Mouse (Mus musculus) heart, adult 11 months (tissue): ENCODE measurements around the gene Olfr282.
A peak's percentile ranks its signal among the peaks of the same experiment; 100 is the strongest.
"Not testable (repeated sequence)": the region's sequence is repeated elsewhere in the genome, so short reads cannot be mapped to it uniquely, and the experiment has no call there.

ENCODE experiments used
- DNase-seq: peaks from one replicate; pipeline ENCODE4 v3.0.0; 2022

Gene Olfr282

GRCm38 (mm10) chr15:98430925-98431324 is at the start of gene Olfr282:
Gene Olfr282 (plus strand): TSS chr15:98431225.
- DNase-seq, result peak; percentile 46

- DNase-seq, result peak; percentile 81
Observed at GRCm38 (mm10) chr15:98387621-98388020, 43.4 kb upstream of the Olfr282 start.

- DNase-seq, result peak; percentile 94
Observed at GRCm38 (mm10) chr15:98389796-98390195, 41.2 kb upstream of the Olfr282 start.

- DNase-seq, result peak; percentile 87
Observed at GRCm38 (mm10) chr15:98391081-98391902, 39.7 kb upstream of the Olfr282 start.

GRCm38 (mm10) chr15:98391903-98392187 is 39.2 kb upstream of the Olfr282 start:
- DNase-seq, result no peak

- DNase-seq, result no peak
Observed at GRCm38 (mm10) chr15:98397136-98397535, 33.9 kb upstream of the Olfr282 start.

GRCm38 (mm10) chr15:98402356-98402755 is 28.7 kb upstream of the Olfr282 start:
- DNase-seq, result peak; percentile 69

GRCm38 (mm10) chr15:98408406-98409060 is 22.5 kb upstream of the Olfr282 start:
- peak; percentile 57 for DNase-seq

- no peak for DNase-seq
Observed at GRCm38 (mm10) chr15:98409635-98410034, 21.4 kb upstream of the Olfr282 start.

- DNase-seq, result no peak
Observed at GRCm38 (mm10) chr15:98410249-98410648, 20.8 kb upstream of the Olfr282 start.

- DNase-seq, result no peak
Observed at GRCm38 (mm10) chr15:98415996-98416395, 15.0 kb upstream of the Olfr282 start.

- DNase-seq, result not testable (repeated sequence)
Observed at GRCm38 (mm10) chr15:98416802-98417201, 14.2 kb upstream of the Olfr282 start.

GRCm38 (mm10) chr15:98417285-98417684 is 13.7 kb upstream of the Olfr282 start:
- not testable (repeated sequence) for DNase-seq

GRCm38 (mm10) chr15:98418096-98418495 is 12.9 kb upstream of the Olfr282 start:
- DNase-seq, result no peak

GRCm38 (mm10) chr15:98420897-98421296 is 10.1 kb upstream of the Olfr282 start:
- DNase-seq, result no peak

GRCm38 (mm10) chr15:98424326-98424725 is 6.7 kb upstream of the Olfr282 start:
- DNase-seq, result peak; percentile 72

- DNase-seq, result peak; percentile 82
Observed at GRCm38 (mm10) chr15:98424753-98425152, 6.3 kb upstream of the Olfr282 start.

GRCm38 (mm10) chr15:98425188-98425587 is 5.8 kb upstream of the Olfr282 start:
- peak; percentile 79 for DNase-seq

- no peak for DNase-seq
Observed at GRCm38 (mm10) chr15:98444561-98444960, 13.5 kb downstream of the Olfr282 start.

- DNase-seq, result peak; percentile 92
Observed at GRCm38 (mm10) chr15:98448521-98448920, 17.5 kb downstream of the Olfr282 start.

GRCm38 (mm10) chr15:98452288-98452687 is 21.3 kb downstream of the Olfr282 start, which contains the start of gene Olfr281:
Gene Olfr281 (plus strand): TSS chr15:98452588.
- DNase-seq, result no peak

GRCm38 (mm10) chr15:98469596-98469995 is 38.6 kb downstream of the Olfr282 start, which contains the start of gene OR5BS1P:
Gene OR5BS1P (plus strand): TSS chr15:98469896.
- DNase-seq, result no peak

GRCm38 (mm10) chr15:98471539-98471938 is 40.5 kb downstream of the Olfr282 start:
- peak; percentile 91 for DNase-seq

GRCm38 (mm10) chr15:98474958-98475357 is 43.9 kb downstream of the Olfr282 start:
- peak; percentile 90 for DNase-seq
